Mouse (Mus musculus) liver, postnatal 0 days (tissue): ENCODE data around the gene Fam155a. TPM values are rescaled to one million over a fixed set of nuclear protein-coding genes. Genes with fewer than 3 reads are reported as not detected.

Experiments
- ATAC-seq: fragments of 200-750 bp; cut with Nextera tagmentation; 2 replicates; pipeline ENCODE4 v1.8.0; 2017; ENCODE audit warnings: mild to moderate bottlenecking, moderate library complexity
- DNase-seq: peaks from one replicate; pipeline ENCODE4 v3.0.0-alpha.2; 2016
- H3K27ac ChIP-seq: fragments of 300-500 bp; sonication (generic); 2 replicates; pipeline ENCODE4 v1.5.1; 2014; ENCODE audit warnings: antibody characterized with exemption, moderate library complexity, mild to moderate bottlenecking, low read depth
- H3K27me3 ChIP-seq: fragments of 300-500 bp; sonication (generic); 2 replicates; pipeline ENCODE4 v1.6.1; 2014; ENCODE audit warnings: low read length, control low read depth, mixed read lengths; ENCODE audit not compliant: insufficient read depth
- H3K36me3 ChIP-seq: fragments of 300-500 bp; sonication (generic); replicated peaks from 2 replicates; pipeline ENCODE4 v1.6.1; 2014; ENCODE audit warnings: mild to moderate bottlenecking, control low read depth, low read length, moderate library complexity, mixed read lengths; ENCODE audit not compliant: insufficient read depth
- H3K4me1 ChIP-seq: fragments of 300-500 bp; sonication (generic); 2 replicates; pipeline ENCODE4 v1.6.1; 2014; ENCODE audit warnings: antibody characterized with exemption, mild to moderate bottlenecking, control low read depth; ENCODE audit not compliant: insufficient read depth
- H3K4me2 ChIP-seq: fragments of 300-500 bp; sonication (generic); 2 replicates; pipeline ENCODE4 v1.6.1; 2014; ENCODE audit warnings: low read depth, mild to moderate bottlenecking, low read length, moderate library complexity, mixed read lengths
- H3K4me3 ChIP-seq: fragments of 300-500 bp; sonication (generic); 2 replicates; pipeline ENCODE4 v1.5.1; 2014; ENCODE audit warnings: low read depth, low read length
- H3K9ac ChIP-seq: fragments of 300-500 bp; sonication (generic); replicated peaks from 2 replicates; pipeline ENCODE4 v1.6.1; 2014; ENCODE audit warnings: mild to moderate bottlenecking, moderate library complexity
- H3K9me3 ChIP-seq: fragments of 300-500 bp; sonication (generic); 2 replicates; pipeline ENCODE4 v1.6.1; 2016; ENCODE audit warnings: mild to moderate bottlenecking, control low read depth, low read length, mixed read lengths
- CTCF ChIP-seq: sonication (generic); IDR thresholded peaks from 2 replicates; pipeline ENCODE4 v1.5.1; 2016; ENCODE audit warnings: antibody characterized with exemption, low read depth
- EP300 ChIP-seq: IDR thresholded peaks from 2 replicates; pipeline ENCODE4 v1.6.1; 2016; ENCODE audit warnings: antibody characterized with exemption, low read depth, mild to moderate bottlenecking
- WGBS: fragments of 180-500 bp; shearing (Covaris S2); extraction: QIAGEN DNeasy Blood & Tissue Kit; methylation state at CpG from one replicate; pipeline ENCODE4 v1.1.7; 2014; ENCODE audit not compliant: insufficient replicate concordance; 5-methylcytosine and 5-hydroxymethylcytosine counted together
- polyA plus RNA-seq: library from polyadenylated mRNA; unstranded; fragments of >200 nt; fragmentation: Nextera tagmentation; extraction: Ambion mirVana; gene quantifications from 2 replicates; pipeline ENCODE4 v1.2.1, GENCODE M21; 2015

The Fam155a gene
- polyA plus RNA-seq, 1 experiment from 2014 or later, result not detected

GRCm38 (mm10) chr8:9274117-9274516, 496.8 kb downstream of the Fam155a start:
- H3K9ac ChIP-seq, result no peak overlapping the region
- no peaks in the 10 kb centered on the region for H3K4me1 ChIP-seq
- no peak overlapping the region for H3K4me2 ChIP-seq
- no peak overlapping the region for H3K4me3 ChIP-seq
- no peak for DNase-seq
- no peak for ATAC-seq
- no peaks in the 10 kb centered on the region for H3K36me3 ChIP-seq
- H3K9me3 ChIP-seq, result no peaks in the 10 kb centered on the region
- 77% methylated on average over 8 of the region's 8 CpGs for WGBS
- TF ChIP-seq CTCF (no peak), EP300 (no peak)
- H3K27me3 ChIP-seq, result no peaks in the 10 kb centered on the region
- H3K27ac ChIP-seq, result no peak overlapping the region

- Histone ChIP-seq H3K4me2 (no peak overlapping the region), H3K4me3 (no peak overlapping the region), H3K9me3 (no peaks in the 10 kb centered on the region), H3K4me1 (no peaks in the 10 kb centered on the region), H3K27me3 (no peaks in the 10 kb centered on the region), H3K9ac (no peak overlapping the region), H3K36me3 (no peaks in the 10 kb centered on the region), H3K27ac (no peak overlapping the region)
- ATAC-seq (no peak), DNase-seq (no peak)
- WGBS, result 76% methylated on average over 8 of the region's 8 CpGs
- TF ChIP-seq CTCF, result no peak
- TF ChIP-seq EP300, result no peak
These were observed 506.6 kb downstream of the Fam155a start for GRCm38 (mm10) chr8:9264378-9264777.

GRCm38 (mm10) chr8:9261527-9261926, 509.4 kb downstream of the Fam155a start:
- Histone ChIP-seq H3K36me3 (no peaks in the 10 kb centered on the region), H3K4me1 (no peaks in the 10 kb centered on the region), H3K9ac (no peak overlapping the region), H3K4me2 (no peak overlapping the region), H3K4me3 (no peak overlapping the region), H3K9me3 (no peaks in the 10 kb centered on the region), H3K27me3 (no peaks in the 10 kb centered on the region), H3K27ac (no peak overlapping the region)
- ATAC-seq, result no peak
- DNase-seq, result no peak
- no peak for TF ChIP-seq CTCF
- no peak for TF ChIP-seq EP300
- WGBS, result 53% methylated on average over 8 of the region's 8 CpGs

- Histone ChIP-seq H3K4me3 (no peak overlapping the region), H3K4me2 (no peak overlapping the region), H3K9me3 (no peaks in the 10 kb centered on the region), H3K9ac (no peak overlapping the region), H3K4me1 (no peaks in the 10 kb centered on the region), H3K27ac (no peak overlapping the region), H3K27me3 (no peaks in the 10 kb centered on the region), H3K36me3 (no peaks in the 10 kb centered on the region)
- TF ChIP-seq EP300 (no peak), CTCF (no peak)
- DNase-seq (no peak), ATAC-seq (no peak)
- 75% methylated on average over 5 of the region's 5 CpGs for WGBS
These were observed 515.6 kb downstream of the Fam155a start for GRCm38 (mm10) chr8:9255316-9255715.

- Histone ChIP-seq H3K36me3 (no peaks in the 10 kb centered on the region), H3K4me2 (no peak overlapping the region), H3K9ac (no peak overlapping the region), H3K27ac (no peak overlapping the region), H3K9me3 (no peaks in the 10 kb centered on the region), H3K4me3 (no peak overlapping the region), H3K4me1 (no peaks in the 10 kb centered on the region), H3K27me3 (no peaks in the 10 kb centered on the region)
- ATAC-seq, result no peak
- 75% methylated on average over 4 of the region's 4 CpGs for WGBS
- TF ChIP-seq EP300 (no peak), CTCF (no peak)
- DNase-seq, result no peak
These were observed 518.0 kb downstream of the Fam155a start for GRCm38 (mm10) chr8:9252991-9253390.

- H3K4me3 ChIP-seq, result no peak overlapping the region
- TF ChIP-seq CTCF (no peak), EP300 (no peak)
- DNase-seq (no peak), ATAC-seq (no peak)
- no peaks in the 10 kb centered on the region for H3K9me3 ChIP-seq
- H3K4me1 ChIP-seq, result no peaks in the 10 kb centered on the region
- 67% methylated on average over 17 of the region's 17 CpGs for WGBS
- H3K27ac ChIP-seq, result no peak overlapping the region
- no peaks in the 10 kb centered on the region for H3K36me3 ChIP-seq
- no peak overlapping the region for H3K9ac ChIP-seq
- no peak overlapping the region for H3K4me2 ChIP-seq
- H3K27me3 ChIP-seq, result no peaks in the 10 kb centered on the region
These were observed 522.7 kb downstream of the Fam155a start for GRCm38 (mm10) chr8:9248109-9248821.

- Histone ChIP-seq H3K9ac (no peak overlapping the region), H3K4me1 (no peaks in the 10 kb centered on the region), H3K4me3 (no peak overlapping the region), H3K27me3 (no peaks in the 10 kb centered on the region), H3K9me3 (no peaks in the 10 kb centered on the region), H3K36me3 (no peaks in the 10 kb centered on the region), H3K4me2 (no peak overlapping the region), H3K27ac (no peak overlapping the region)
- ATAC-seq (no peak), DNase-seq (no peak)
- no peak for TF ChIP-seq EP300
- TF ChIP-seq CTCF, result no peak
- WGBS, result 57% methylated on average over 5 of the region's 5 CpGs
These were observed 525.0 kb downstream of the Fam155a start for GRCm38 (mm10) chr8:9245994-9246393.
